9 mouse cellular contexts compared by ENCODE assay signal in the genomic region with DNA sequence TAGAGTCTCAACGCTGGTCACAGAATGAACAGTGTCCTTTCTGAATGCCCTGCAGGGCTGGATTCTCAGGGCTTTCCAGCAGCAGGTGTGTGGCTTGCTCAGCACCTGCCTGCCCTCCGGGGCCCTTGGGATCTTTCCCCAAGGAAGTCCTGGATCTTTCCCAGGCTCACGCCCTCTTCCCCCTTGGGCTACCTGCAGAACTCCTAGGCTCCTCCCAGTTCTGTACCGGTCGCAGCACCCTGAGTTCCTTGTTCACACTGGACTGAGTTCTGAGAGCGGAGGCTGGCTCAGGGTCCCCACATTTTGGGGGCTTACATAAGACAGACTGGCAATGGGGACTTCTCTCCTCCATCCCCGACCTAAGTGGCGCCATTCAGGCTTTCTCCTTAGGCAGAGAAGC. TPM values are rescaled to one million over a fixed set of nuclear protein-coding genes. Genes with fewer than 3 reads are reported as not detected.
DNase-seq lines count a peak whose midpoint lies in the region; ATAC-seq and TF ChIP-seq lines count a peak whose summit lies in the region.
"Had no signal": no experiment of that assay in that cellular context is flagged by ENCODE, and none has a peak within 500 bp of the region (broad histone marks: within the 10 kb centered on the region; RNA-seq: fewer than 3 reads in every experiment).

No protein-coding gene starts in this region.

- 63% methylated on average over 8 of the region's 8 CpGs for WGBS in hindbrain, embryonic 10.5 days
- 58% methylated on average over 8 of the region's 8 CpGs for WGBS in midbrain, embryonic 12.5 days

- H3K27ac ChIP-seq in ES-E14 (ENCODE audit: insufficient read depth, low read depth, low read length, poor library complexity, severe bottlenecking): peak overlapping the region; percentile 30; the same call in 1 of the 2 replicates
- peak overlapping the region; percentile 93 for H3K27ac ChIP-seq in hindbrain, embryonic 10.5 days
- H3K27ac ChIP-seq in midbrain, embryonic 12.5 days (replicated peaks): peak overlapping the region; percentile 92

- in situ Hi-C loops in ES-E14 (cut with MboI; ENCODE audit: low sequenced_read_pairs in 2 of 2, unreplicated experiment in 2 of 2): no loop called here

- H3K9ac ChIP-seq in ES-E14 (ENCODE audit: insufficient read depth, low read depth, low read length, poor library complexity, severe bottlenecking): peak overlapping the region; percentile 24; the same call in 1 of the 2 replicates
- H3K9ac ChIP-seq in midbrain, embryonic 12.5 days (replicated peaks): peak overlapping the region; percentile 37; the same call in 1 of the 2 replicates

- H3K27me3 ChIP-seq in hindbrain, embryonic 10.5 days (ENCODE audit: insufficient read depth, poor library complexity, severe bottlenecking): no peaks in the 10 kb centered on the region
- no peaks in the 10 kb centered on the region for H3K27me3 ChIP-seq in midbrain, embryonic 12.5 days

- H3K4me2 ChIP-seq in midbrain, embryonic 12.5 days (replicated peaks): peak overlapping the region; percentile 46; the same call in 1 of the 2 replicates

- intact Hi-C loops in heart, postnatal 25 days (cut with DNase I): no loop called here
- intact Hi-C loops in left cerebral cortex, postnatal 14 days (cut with DNase I): no loop called here

- DNase-seq in heart, adult 11 months: peak; percentile 88
- DNase-seq in heart, postnatal 25 days (ENCODE audit: low spot score): no peak
- no peak for DNase-seq in ES-E14 (ENCODE audit: low read depth, low spot score)
- DNase-seq in hindbrain, embryonic 10.5 days (ENCODE audit: low spot score): no peak
- no peak for DNase-seq in urinary bladder, postnatal 4 days (ENCODE audit: low spot score in 2 of 2)
- DNase-seq in left cerebral cortex, postnatal 14 days (ENCODE audit: low spot score in 2 of 2): no peak
- DNase-seq in retina, embryonic 14.5 days (ENCODE audit: low spot score): no peak

- H3K4me3 ChIP-seq in ES-E14 (ENCODE audit: insufficient read depth in 1 of 2, low read depth in 1 of 2, low read length in 2 of 2, poor library complexity in 1 of 2, severe bottlenecking in 1 of 2): peak overlapping the region; percentile 23 to 30
- peak overlapping the region; percentile 36; the same call in 1 of the 2 replicates for H3K4me3 ChIP-seq in hindbrain, embryonic 10.5 days
- H3K4me3 ChIP-seq in midbrain, embryonic 12.5 days: no peak overlapping the region
- H3K4me3 ChIP-seq: myocyte had no signal

- ATAC-seq in midbrain, embryonic 12.5 days (ENCODE audit: low FRiP score, low read depth): no peak

- H3K9me3 ChIP-seq in ES-E14 (ENCODE audit: control insufficient read depth, insufficient read depth, low read depth, low read length): no peaks in the 10 kb centered on the region
- H3K9me3 ChIP-seq in hindbrain, embryonic 10.5 days: no peaks in the 10 kb centered on the region
- no peaks in the 10 kb centered on the region for H3K9me3 ChIP-seq in midbrain, embryonic 12.5 days

- H3K36me3 ChIP-seq in ES-E14 (ENCODE audit: control insufficient read depth, insufficient read depth, low read length, poor library complexity, severe bottlenecking): no peaks in the 10 kb centered on the region
- peaks cover 77% of the 10 kb centered on the region for H3K36me3 ChIP-seq in hindbrain, embryonic 10.5 days
- peaks cover 38% of the 10 kb centered on the region for H3K36me3 ChIP-seq in midbrain, embryonic 12.5 days

- peaks cover 2 to 25% of the 10 kb centered on the region in 2 experiments; a peak in 2 of 4 replicates for H3K4me1 ChIP-seq in ES-E14 (ENCODE audit: control insufficient read depth in 2 of 2, insufficient read depth in 2 of 2, low read length in 2 of 2, poor library complexity in 1 of 2)
- peaks cover 55% of the 10 kb centered on the region for H3K4me1 ChIP-seq in hindbrain, embryonic 10.5 days (replicated peaks)
- peaks cover 28% of the 10 kb centered on the region for H3K4me1 ChIP-seq in midbrain, embryonic 12.5 days

TF ChIP-seq in ES-E14, 5 proteins besides CTCF, POLR2A, EP300 and RAD21:
- TF ChIP-seq HCFC1 (IDR thresholded peaks at IDR 0.05; ENCODE audit: borderline replicate concordance, insufficient read depth, low read length) (no peak), MAFK (IDR thresholded peaks at IDR 0.05; ENCODE audit: insufficient read depth, low read depth, low read length) (no peak), ZNF384 (IDR thresholded peaks at IDR 0.05; ENCODE audit: low read depth, low read length) (no peak), ZC3H11A (IDR thresholded peaks at IDR 0.05; ENCODE audit: borderline replicate concordance, low read depth, low read length) (no peak), CHD2 (IDR thresholded peaks at IDR 0.05; ENCODE audit: low read depth, low read length) (no peak)
TF ChIP-seq in ES-E14: peak in this region for 0.

RNA-seq across cellular contexts. Expression of a gene that starts 19.9 kb away (rescaled TPM):
- total RNA-seq in heart, postnatal 25 days (2021): 10 to 100 TPM; 11.9 to 14.1 TPM
- total RNA-seq in ES-E14 (2012; rRNA removed): 11.8 and 12.8 TPM in 2 replicates
- 3.7 and 4.0 TPM in 2 replicates for polyA plus RNA-seq in hindbrain, embryonic 10.5 days (2016; fragmentation: Nextera tagmentation; extraction: Ambion mirVana)
- polyA plus RNA-seq in midbrain, embryonic 12.5 days (2016; fragmentation: Nextera tagmentation; extraction: Ambion mirVana): 6.9 and 7.3 TPM in 2 replicates
- total RNA-seq in left cerebral cortex, postnatal 14 days (2021): 10 to 100 TPM; 38.8 to 41.1 TPM

RNA-seq across cellular contexts. Expression of a gene that starts 27.7 kb away (rescaled TPM):
- total RNA-seq in heart, postnatal 25 days (2021): not detected
- total RNA-seq in ES-E14 (2012; rRNA removed): not detected in 2 replicates
- polyA plus RNA-seq in hindbrain, embryonic 10.5 days (2016; fragmentation: Nextera tagmentation; extraction: Ambion mirVana): not detected in 2 replicates
- not detected in 2 replicates for polyA plus RNA-seq in midbrain, embryonic 12.5 days (2016; fragmentation: Nextera tagmentation; extraction: Ambion mirVana)
- total RNA-seq in left cerebral cortex, postnatal 14 days (2021): not detected
- polyA plus RNA-seq: myocyte had no signal

RNA-seq across cellular contexts. Expression of a gene that starts 52.2 kb away (rescaled TPM):
- total RNA-seq in heart, postnatal 25 days (2021): 1 to 10 TPM; 1.5 to 2.1 TPM
- 25.2 and 27.9 TPM in 2 replicates for total RNA-seq in ES-E14 (2012; rRNA removed)
- 44.1 and 51.2 TPM in 2 replicates for polyA plus RNA-seq in hindbrain, embryonic 10.5 days (2016; fragmentation: Nextera tagmentation; extraction: Ambion mirVana)
- polyA plus RNA-seq in midbrain, embryonic 12.5 days (2016; fragmentation: Nextera tagmentation; extraction: Ambion mirVana): 44.5 and 45.0 TPM in 2 replicates
- 1 to 10 TPM; 5.2 to 5.5 TPM for total RNA-seq in left cerebral cortex, postnatal 14 days (2021)

Comparison
In these comparisons a context has a peak if more than half of its experiments do, and no peak if none do; other contexts are left out.
1. H3K27ac ChIP-seq: peak in every context shown above with its lines; median percentile 93 in hindbrain, embryonic 10.5 days; 92 in midbrain, embryonic 12.5 days; 30 in ES-E14.